Mouse (Mus musculus) urinary bladder, postnatal 25 days (tissue): Measurements from ENCODE around the gene Grip2.

Experiments used
- DNase-seq: peaks from one replicate; pipeline ENCODE4 v3.0.0; 2022; ENCODE audit warnings: low spot score

Gene Grip2

GRCm38 (mm10) chr6:91827016-91827570 is at the start of gene Grip2:
TSS of gene Grip2 (minus strand) at chr6:91827250.
- no peak for DNase-seq

- no peak for DNase-seq
Observed at GRCm38 (mm10) chr6:91872781-91873180, 45.7 kb upstream of the Grip2 start.

GRCm38 (mm10) chr6:91868091-91868490 is 41.0 kb upstream of the Grip2 start:
- DNase-seq: no peak

GRCm38 (mm10) chr6:91865601-91866000 is 38.6 kb upstream of the Grip2 start:
- no peak for DNase-seq

- no peak for DNase-seq
Observed at GRCm38 (mm10) chr6:91864595-91864994, 37.5 kb upstream of the Grip2 start.

- no peak for DNase-seq
Observed at GRCm38 (mm10) chr6:91862848-91863247, 35.8 kb upstream of the Grip2 start.

- no peak for DNase-seq
Observed at GRCm38 (mm10) chr6:91858339-91858738, 31.3 kb upstream of the Grip2 start.

GRCm38 (mm10) chr6:91852550-91852949 is 25.5 kb upstream of the Grip2 start:
- no peak for DNase-seq

- no peak for DNase-seq
Observed at GRCm38 (mm10) chr6:91843628-91844153, 16.6 kb upstream of the Grip2 start.

- DNase-seq: no peak
Observed at GRCm38 (mm10) chr6:91842897-91843627, 16.0 kb upstream of the Grip2 start.

- DNase-seq: peak; percentile 50
Observed at GRCm38 (mm10) chr6:91839010-91839871, 12.2 kb upstream of the Grip2 start.

- no peak for DNase-seq
Observed at GRCm38 (mm10) chr6:91832863-91833440, 5.9 kb upstream of the Grip2 start.

GRCm38 (mm10) chr6:91827926-91828325 is 876 bp upstream of the Grip2 start:
- no peak for DNase-seq

- no peak for DNase-seq
Observed at GRCm38 (mm10) chr6:91818271-91818670, 8.8 kb downstream of the Grip2 start.

- no peak for DNase-seq
Observed at GRCm38 (mm10) chr6:91815976-91816375, 11.1 kb downstream of the Grip2 start.

GRCm38 (mm10) chr6:91813611-91814010 is 13.4 kb downstream of the Grip2 start:
- no peak for DNase-seq

GRCm38 (mm10) chr6:91810007-91810406 is 17.0 kb downstream of the Grip2 start:
- DNase-seq: no peak

GRCm38 (mm10) chr6:91808022-91808421 is 19.0 kb downstream of the Grip2 start:
- DNase-seq: no peak

GRCm38 (mm10) chr6:91807169-91807568 is 19.9 kb downstream of the Grip2 start:
- DNase-seq: no peak

- no peak for DNase-seq
Observed at GRCm38 (mm10) chr6:91804177-91804576, 22.9 kb downstream of the Grip2 start.

GRCm38 (mm10) chr6:91798496-91798895 is 28.6 kb downstream of the Grip2 start:
- DNase-seq: no peak

GRCm38 (mm10) chr6:91796736-91797135 is 30.3 kb downstream of the Grip2 start:
- no peak for DNase-seq
